Mouse (Mus musculus): ENCODE results near the gene Gm10037.

Gene Gm10037

GRCm38 (mm10) chr13:67876699-67877254 lies 45.9 kb downstream of the Gm10037 start:
- DNase-seq (ENCODE audit: low spot score in 2 of 2): no peak

GRCm38 (mm10) chr13:67883966-67884365 lies 53.1 kb downstream of the Gm10037 start:
- no peak for DNase-seq (ENCODE audit: low spot score in 2 of 2)

Data from left cerebral cortex, adult 9 months (tissue).